10 mouse cellular contexts compared by ENCODE assay signal in the genomic region with DNA sequence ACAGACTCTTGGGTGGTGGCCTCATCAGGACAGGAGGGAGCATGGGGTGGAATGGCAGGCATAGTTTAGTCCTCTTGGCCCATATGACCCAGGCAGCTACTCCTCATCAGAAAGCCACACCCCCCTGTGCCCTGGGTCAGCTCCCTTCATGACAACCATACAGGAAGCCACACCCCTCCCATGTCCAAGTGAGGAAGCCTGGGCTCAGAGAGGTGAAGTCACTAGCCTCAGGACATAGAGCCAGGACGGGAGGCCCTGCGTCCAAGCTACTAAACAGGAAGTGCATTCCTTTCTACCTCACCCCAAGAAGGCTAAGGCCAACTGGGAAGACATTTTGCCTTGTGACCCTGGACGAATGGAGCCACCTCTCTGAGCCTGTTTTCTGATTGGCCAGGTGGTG. TPM values are rescaled to one million over a fixed set of nuclear protein-coding genes. Genes with fewer than 3 reads are reported as not detected.
DNase-seq lines count a peak whose midpoint lies in the region; ATAC-seq lines count a peak whose summit lies in the region.
"Had no signal": no experiment of that assay in that cellular context is flagged by ENCODE, and none has a peak within 500 bp of the region (broad histone marks: within the 10 kb centered on the region; RNA-seq: fewer than 3 reads in every experiment).

No protein-coding gene starts in this region.

- no peak for ATAC-seq in erythroid progenitor cell, adult 5-6 weeks (replicated peaks; ENCODE audit: low FRiP score, poor library complexity, severe bottlenecking)
- ATAC-seq: hindbrain, embryonic 16.5 days had no signal

- DNase-seq in 3T3-L1 (ENCODE audit: low read depth, low spot score): peak; percentile 97
- peak; percentile 23 for DNase-seq in Muller cell, postnatal 12 days (ENCODE audit: inconsistent ontology term)
- DNase-seq in kidney, adult 8-10 months: peak; percentile 40 to 56
- peak; percentile 26 for DNase-seq in lung, postnatal 25 days (ENCODE audit: low spot score)
- no peak for DNase-seq in gastrocnemius, adult 18-20 months (ENCODE audit: low spot score)
- no peak for DNase-seq in cerebellum, postnatal 36 days
- DNase-seq: right cerebral cortex, postnatal 4 days; thymus, postnatal 36 days had no signal

RNA-seq across cellular contexts. Expression of a gene that starts 4.8 kb away (rescaled TPM):
- total RNA-seq in gastrocnemius, adult 18-20 months (2021): under 1 TPM; 0.09 to 0.11 TPM
- not detected in 2 replicates for total RNA-seq in erythroid progenitor cell, adult 5-6 weeks (2015; ENCODE audit: low replicate concordance)
- total RNA-seq in erythroid progenitor cell, adult 5-6 weeks (2017; ENCODE audit: low replicate concordance): 0.45 TPM in 1 of 2 replicates, not detected in the other

Comparison
In these comparisons a context has a peak if more than half of its experiments do, and no peak if none do; other contexts are left out.
1. DNase-seq: peak in 3T3-L1 (single experiment), Muller cell, postnatal 12 days (single experiment), kidney, adult 8-10 months (2 of 2) and lung, postnatal 25 days (single experiment); none in gastrocnemius, adult 18-20 months (single experiment) and cerebellum, postnatal 36 days (0 of 2).